Mouse (Mus musculus) layer of hippocampus, adult 8-10 months (tissue): Measurements from ENCODE around the gene Hist1h2bj. TPM values are rescaled to one million over a fixed set of nuclear protein-coding genes. Genes with fewer than 3 reads are reported as not detected.

Experiments used
- DNase-seq, 2 experiments: peaks; one replicate each; pipeline ENCODE4 v3.0.0; 2022; ENCODE audit warnings: low spot score in 2 of 2
- total RNA-seq, 4 experiments: library from RNA; stranded (reverse); gene quantifications; 2 replicates each; pipeline ENCODE4 v1.2.4; 2022

The Hist1h2bj gene
- total RNA-seq, 4 experiments from 2014 or later, result 10.8 to 15.9 (median 12.1) TPM

DNA sequence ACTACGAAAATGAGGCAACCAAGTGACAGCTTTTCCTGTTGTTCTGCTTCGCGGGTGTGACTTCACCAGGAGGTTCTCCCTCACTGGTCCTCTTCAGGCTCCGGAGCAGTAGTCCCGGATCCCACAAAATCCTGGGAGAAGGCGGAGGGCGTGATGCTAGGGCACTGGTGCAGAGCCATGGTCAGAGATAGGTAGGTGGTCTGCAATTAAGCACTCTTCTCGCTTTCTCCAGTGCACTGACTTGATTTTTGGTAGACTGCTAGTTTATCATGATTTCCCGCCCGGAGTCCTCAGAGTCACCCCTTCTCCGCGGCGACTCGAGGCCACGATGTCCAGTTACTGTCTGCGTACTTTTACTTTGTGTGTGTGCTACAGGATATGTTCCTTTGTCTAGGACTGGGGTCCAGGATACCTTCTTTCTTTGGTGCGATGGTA lies 28.6 kb upstream of the Hist1h2bj start:
- DNase-seq, result no peak

DNA sequence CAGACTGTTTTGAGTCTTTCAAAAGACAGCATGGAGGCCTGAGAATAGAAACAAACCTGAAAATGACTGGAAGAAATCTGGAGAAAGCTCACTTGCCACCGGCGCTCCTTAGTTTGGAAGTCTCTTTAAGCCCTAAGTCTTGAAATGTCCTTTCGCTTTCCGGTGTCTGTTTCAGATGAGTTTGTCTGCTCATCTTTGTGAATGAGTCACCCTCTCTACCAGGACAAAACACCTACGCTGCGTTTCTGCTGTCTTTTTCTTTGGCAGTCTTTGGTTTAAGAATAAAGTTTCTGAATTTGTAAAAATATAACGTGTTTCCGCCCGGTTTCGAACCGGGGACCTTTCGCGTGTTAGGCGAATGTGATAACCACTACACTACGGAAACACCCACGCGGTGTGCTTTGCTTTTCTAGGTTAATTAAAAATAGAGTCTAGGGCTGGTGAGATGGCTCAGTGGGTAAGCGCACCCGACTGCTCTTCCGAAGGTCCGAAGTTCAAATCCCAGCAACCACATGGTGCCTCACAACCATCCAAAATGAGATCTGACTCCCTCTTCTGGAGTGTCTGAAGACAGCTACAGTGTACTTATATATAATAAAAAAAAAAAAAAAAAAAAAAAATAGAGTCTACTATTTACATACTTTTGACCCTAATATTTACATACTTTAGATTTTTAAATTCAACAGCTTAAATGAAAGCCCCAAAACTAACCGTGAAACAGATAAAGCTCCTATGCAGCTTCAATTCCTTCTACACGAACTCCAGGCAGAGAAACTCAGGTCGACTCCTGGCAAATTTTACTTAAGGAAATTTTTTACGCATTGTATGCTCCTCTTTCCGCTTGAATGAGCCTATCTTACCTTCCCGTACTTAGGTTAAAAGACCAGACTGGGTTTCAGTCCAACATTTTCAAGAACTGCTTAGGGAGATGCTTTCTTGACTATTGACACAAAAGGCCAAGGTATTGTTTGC lies 27.2 kb upstream of the Hist1h2bj start:
- DNase-seq, result peak in 1 of 2 experiments; percentile 62

DNA sequence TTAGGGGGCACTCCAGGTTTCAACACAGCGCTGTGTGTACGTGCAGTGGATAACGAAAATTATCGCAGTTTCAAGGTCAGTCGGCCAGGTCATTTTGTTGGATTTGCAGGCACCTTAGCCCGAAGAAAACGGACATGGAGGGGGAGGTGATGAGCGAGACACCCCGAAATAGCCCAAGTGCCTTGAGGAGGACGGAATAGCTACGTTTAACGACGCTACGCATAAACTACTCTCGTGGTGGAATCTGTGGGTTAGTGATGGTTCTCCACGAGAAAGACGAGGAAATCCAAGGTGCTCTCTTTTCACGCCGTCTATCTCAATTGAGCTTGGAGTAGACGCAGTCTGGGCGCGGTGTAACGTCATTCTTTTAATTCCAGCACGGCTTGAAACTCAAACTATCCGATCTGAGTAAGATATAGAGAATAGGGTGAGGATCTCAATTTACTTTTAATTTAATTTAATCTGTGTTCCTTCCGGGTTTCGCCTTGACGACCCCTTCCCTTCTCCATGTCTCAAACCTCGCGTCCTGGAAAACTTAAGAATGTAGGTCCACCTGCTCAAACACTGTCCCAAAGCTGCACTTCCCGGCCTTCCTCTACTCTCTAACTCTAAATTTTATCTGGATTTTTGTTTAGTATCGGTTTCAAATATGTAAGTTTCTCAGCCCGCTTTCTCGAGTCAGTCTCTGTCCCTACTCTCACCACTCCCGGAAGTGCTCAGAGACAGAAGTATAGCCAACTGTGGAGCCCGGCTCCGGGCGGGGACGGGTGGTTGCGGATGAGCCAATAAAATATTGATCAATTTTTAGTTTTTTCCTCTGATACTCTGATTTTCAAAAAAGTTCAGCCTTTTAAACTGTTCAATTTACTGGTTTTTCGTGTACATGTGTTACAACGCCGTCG lies 22.8 kb upstream of the Hist1h2bj start:
- DNase-seq, result no peak

DNA sequence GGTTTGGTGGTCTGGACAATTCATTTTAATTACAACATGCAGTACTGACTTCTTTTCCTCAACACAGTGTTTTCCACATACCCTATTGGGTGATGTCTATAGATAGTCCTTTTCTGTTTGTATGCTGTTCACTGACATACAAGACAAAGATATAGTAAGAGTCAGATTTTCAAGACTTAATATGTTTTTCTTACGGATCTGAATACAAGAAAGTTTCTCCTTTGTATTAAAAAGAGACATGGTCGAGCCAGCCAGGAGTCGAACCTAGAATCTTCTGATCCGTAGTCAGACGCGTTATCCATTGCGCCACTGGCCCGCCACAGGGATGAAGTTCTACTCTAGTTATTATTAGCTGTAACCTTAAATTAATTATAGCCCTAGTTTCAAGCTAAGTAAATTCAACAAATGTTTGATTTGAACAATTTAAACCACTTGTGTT lies 22.1 kb upstream of the Hist1h2bj start:
- peak in 1 of 2 experiments; percentile 41 for DNase-seq

DNA sequence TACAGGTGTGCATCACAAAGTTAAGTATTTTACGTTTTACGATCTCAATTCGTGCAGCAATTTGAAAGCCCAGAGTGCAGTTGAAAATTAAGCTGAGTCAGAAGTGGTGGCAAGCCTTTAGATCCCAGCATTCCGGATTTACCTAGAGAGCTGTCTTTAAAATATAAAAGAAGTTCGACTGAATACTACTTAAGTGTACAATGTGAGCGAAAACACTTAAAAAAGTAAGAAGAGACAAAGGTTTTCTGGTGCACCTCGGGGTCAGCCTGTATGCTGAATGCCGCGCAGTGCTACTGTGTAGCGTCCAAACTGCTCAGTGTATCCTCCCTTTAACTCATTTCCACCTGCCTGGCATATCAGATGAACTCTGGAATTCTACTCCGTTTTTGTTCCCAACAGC lies 21.4 kb upstream of the Hist1h2bj start:
- DNase-seq, result no peak

DNA sequence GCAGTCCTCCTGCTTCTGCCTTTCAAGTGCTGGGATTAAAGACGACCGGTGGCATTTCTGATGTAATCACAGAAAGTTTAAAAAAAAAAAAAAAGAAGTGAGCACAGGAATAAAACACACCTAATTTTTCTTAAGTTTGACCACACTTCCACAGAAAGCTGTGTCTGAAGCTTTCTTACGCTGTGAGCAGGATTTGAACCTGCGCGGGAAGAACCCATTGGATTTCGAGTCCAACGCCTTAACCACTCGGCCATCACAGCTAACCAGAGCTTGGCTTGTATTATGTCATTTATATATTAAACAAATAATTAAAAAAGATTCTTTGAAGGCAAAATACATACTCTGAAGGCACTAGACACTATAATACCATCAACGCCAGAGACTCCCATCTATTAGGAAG lies 20.8 kb upstream of the Hist1h2bj start:
- peak in 1 of 2 experiments; percentile 62 for DNase-seq

- peak; percentile 70 to 87 for DNase-seq
These were observed 16.7 kb upstream of the Hist1h2bj start for GRCm38 (mm10) chr13:22026058-22027031.

DNA sequence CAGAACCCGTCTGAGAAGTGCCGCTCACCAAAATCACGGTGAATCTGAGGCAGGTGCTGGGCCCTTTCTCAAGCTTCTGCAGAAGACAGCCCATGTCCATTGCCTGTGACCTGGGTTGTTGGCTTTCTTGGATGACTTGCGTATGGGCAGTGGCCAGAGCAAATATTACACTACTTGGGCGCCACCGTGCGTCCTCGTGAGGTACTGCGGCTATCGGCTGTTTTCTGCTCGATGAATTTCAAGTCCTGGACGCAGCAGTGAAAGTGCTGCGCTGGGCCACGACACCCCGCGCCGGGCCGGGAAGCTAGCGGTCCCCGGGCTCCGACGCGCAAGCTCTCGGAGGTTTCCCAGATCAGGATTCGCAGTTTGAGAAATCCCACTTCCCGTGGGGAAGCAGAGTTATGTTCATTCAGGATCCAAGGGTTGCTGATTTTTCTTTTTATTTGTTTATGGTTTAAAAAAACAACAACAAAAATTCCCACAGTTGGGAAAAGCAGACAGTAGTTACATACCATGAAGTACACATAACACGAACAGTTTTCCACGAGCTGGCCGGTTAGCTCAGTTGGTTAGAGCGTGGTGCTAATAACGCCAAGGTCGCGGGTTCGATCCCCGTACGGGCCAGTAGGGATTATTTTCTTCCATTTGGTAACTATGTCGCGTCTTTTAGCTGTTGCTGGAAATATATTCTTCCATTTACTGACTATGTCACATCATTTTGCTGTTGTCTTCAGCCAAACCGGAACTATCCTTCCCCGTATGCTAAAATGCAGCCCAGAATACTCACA lies 14.1 kb upstream of the Hist1h2bj start:
- DNase-seq, result peak; percentile 84 to 96

GRCm38 (mm10) chr13:22029928-22030327 lies 13.1 kb upstream of the Hist1h2bj start:
- no peak for DNase-seq

GRCm38 (mm10) chr13:22030493-22030892 lies 12.5 kb upstream of the Hist1h2bj start:
- DNase-seq, result no peak

GRCm38 (mm10) chr13:22033741-22034442 lies 9.1 kb upstream of the Hist1h2bj start:
- DNase-seq, result no peak

DNA sequence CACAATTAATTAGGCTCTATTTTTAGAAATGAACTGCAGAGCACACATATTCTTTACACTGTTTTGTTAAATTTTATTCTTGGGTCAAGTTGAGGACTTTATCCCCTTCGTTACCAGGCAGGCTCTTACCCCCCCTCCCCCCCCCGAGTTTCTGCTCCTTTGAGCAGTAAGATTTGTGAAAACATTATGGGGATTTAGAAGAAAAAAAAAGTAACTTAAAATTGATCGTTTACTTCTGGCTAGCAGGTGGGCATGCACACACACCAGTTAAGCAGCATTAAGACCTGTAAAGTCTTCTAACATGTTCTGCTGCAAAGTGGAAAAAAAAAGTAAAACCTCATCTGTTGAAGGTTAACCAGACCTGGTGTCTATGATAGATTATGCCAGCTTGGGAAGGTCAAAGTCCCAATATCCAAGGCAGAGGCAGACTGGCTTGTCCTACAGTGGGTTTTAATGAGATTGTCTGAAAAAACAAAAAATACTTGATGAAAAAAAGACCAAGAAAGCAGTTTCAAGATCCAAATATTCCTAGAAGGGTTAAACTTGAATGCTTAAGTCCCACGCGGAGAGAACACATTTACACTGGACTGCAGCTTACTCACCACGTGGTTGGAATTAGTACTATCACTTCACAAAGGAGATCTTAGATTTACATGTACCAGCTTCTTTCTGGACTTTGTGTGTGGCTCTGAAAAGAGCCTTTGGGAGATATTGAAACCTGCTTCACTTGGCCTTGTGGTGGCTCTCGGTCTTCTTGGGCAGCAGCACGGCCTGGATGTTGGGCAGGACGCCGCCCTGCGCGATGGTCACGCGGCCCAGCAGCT lies 8.4 kb upstream of the Hist1h2bj start:
- no peak for DNase-seq

DNA sequence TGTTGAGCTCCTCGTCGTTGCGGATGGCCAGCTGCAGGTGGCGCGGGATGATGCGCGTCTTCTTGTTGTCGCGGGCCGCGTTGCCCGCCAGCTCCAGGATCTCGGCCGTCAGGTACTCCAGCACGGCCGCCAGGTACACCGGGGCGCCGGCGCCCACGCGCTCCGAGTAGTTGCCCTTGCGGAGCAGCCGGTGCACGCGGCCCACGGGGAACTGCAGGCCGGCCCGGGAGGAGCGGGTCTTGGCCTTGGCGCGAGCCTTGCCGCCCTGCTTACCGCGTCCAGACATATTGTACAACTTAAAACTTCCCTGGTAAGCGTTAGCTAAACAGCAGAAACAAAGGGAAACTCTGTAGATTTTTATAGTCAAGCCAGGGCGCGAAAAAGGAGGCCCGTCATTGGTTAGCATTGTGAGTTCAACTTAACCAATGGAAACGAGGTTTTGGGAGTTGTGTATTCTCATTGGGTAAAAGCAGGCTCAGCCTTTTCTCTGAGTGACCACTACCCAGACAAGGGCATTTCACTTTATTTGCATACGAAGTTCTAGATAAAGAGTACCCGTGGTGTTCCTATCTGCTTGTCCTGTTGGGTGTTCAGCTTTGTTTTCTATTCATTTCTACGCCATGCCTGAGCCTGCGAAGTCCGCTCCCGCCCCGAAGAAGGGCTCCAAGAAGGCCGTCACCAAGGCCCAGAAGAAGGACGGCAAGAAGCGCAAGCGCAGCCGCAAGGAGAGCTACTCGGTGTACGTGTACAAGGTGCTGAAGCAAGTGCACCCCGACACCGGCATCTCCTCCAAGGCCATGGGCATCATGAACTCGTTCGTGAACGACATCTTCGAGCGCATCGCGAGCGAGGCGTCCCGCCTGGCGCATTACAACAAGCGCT lies 7.5 kb upstream of the Hist1h2bj start, which contains the start of the genes Hist1h2ah and Hist1h2bk:
Gene Hist1h2ah, minus strand, starts transcription at position 302 of the 882 bp plus-strand sequence.
Gene Hist1h2bk, plus strand, starts transcription at position 604 of the 882 bp plus-strand sequence.
- DNase-seq, result peak; percentile 85 to 87

GRCm38 (mm10) chr13:22036149-22036956 lies 6.7 kb upstream of the Hist1h2bj start:
- no peak for DNase-seq

DNA sequence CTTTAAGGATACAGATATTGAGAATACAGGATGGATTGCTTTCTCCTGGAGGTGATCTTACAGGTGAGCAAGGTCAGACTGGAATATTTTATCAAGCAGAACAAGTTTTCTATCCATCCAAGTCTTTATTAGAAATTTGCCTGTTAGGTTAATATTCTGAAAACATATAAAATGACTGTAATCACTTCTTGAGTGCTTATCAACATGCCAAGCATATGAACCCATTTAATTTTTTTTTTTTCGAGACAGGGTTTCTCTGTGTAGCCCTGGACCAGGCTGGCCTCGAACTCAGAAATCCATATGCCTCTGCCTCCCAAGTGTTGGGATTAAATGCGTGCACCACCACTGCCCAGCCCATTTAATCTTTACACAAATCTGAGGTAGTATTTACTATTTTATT lies 6.0 kb upstream of the Hist1h2bj start:
- no peak for DNase-seq

DNA sequence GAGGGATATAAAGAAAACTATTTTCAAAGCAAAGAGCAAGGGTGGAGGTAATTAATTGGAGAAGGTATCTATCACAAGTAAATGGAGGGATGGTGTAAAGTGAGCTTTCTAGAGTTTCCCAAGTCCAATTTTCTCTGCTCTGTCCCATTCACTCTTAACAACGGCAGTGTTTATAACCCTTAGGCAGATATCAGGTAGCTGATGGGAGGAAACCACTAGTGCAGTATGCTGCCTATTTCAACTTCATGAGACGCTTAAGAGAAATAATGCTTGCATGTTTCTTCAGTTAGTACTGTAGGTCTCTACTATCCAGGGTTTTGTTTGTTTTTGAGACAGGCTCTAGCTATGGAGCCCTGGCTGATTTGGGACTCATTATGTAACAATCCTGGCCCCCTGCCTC lies 5.6 kb upstream of the Hist1h2bj start:
- DNase-seq, result no peak
